Mouse (Mus musculus) embryonic fibroblast, embryonic 13.5 days (primary cell): ENCODE results near the gene Unc119.

Experiments
- CTCF ChIP-seq: IDR thresholded peaks from 2 replicates; pipeline ENCODE4 v1.5.1; 2011; ENCODE audit warnings: mild to moderate bottlenecking, control low read depth, low read length, moderate library complexity, borderline replicate concordance; ENCODE audit not compliant: insufficient read depth
- POLR2A ChIP-seq: IDR thresholded peaks from 2 replicates; pipeline ENCODE4 v1.6.1; 2011; ENCODE audit warnings: low read depth, mild to moderate bottlenecking, control low read depth, low read length, moderate library complexity

DNA sequence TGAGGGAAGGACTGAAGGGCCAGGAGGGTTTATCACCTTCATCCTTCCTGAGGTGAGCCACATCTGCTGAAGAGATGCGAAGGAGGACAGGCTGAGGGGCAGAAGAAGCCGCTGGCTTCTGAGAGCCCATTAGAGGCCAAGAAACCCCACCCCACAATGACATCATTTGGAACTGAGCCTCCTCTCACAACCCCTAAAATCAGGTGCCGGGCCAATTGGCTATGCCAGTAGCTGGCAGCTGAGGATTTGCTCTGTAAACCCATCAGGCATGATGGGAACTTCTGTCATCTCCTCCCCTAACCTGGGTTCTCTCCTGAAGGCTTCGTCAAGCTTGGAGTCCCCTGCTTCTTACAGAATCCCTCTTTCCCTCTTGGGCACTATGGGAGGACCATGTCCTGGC is 37.1 kb downstream of the Unc119 start:
- TF ChIP-seq CTCF (no peak), POLR2A (no peak)
